Mouse (Mus musculus): ENCODE data around the gene Slc37a4. TPM values are rescaled to one million over a fixed set of nuclear protein-coding genes. Genes with fewer than 3 reads are reported as not detected.
"Not testable (repeated sequence)": the region's sequence is repeated elsewhere in the genome, so short reads cannot be mapped to it uniquely, and the experiment has no call there.

The Slc37a4 gene
- total RNA-seq, 4 experiments from 2014 or later, result 96.0 to 131 (median 127) TPM

DNA sequence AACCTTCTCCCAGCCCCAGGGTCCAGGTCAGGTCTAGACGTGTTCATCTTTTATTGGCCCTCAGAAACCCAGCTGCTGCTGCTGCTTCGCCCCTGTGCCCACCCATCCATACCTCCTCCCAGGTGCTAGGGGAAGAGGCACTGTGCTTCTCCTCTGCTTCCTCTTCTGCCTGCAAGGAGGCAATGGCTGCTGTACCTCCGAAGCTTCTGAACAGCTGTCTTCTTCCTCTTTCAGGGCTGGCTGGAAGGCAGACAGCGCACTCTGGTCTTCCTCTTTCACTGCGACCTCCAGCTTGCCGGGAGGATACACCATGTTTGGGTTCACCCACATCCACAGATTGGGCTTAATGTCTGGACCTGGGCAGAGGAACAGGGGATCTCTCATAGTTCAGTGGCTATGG is 39.1 kb downstream of the Slc37a4 start:
- no peak for DNase-seq (ENCODE audit: low spot score in 2 of 2)

DNA sequence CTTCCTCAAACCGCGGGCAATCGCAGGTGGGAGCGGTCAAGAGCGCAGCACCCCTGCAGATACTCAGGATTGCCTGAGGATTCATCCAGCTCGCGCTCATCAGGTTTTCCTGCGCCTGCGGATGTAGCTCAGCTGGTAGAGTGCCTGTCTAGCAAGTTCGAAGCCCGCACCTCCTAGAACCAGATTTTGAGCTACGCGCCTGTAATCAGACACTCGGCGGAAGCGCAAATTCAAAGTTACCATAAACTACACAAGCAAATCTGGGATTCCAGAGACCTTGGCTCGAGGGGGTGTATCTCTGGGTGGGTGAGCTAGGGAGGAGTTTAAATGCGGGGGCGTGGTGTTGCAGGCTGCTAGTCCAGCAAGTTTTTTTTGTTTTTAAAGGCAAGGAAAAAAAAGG is 44.3 kb downstream of the Slc37a4 start, which contains the start of gene Foxr1:
TSS of gene Foxr1 (minus strand) at position 176 of the 400 bp plus-strand sequence.
- no peak for DNase-seq (ENCODE audit: low spot score in 2 of 2)

DNA sequence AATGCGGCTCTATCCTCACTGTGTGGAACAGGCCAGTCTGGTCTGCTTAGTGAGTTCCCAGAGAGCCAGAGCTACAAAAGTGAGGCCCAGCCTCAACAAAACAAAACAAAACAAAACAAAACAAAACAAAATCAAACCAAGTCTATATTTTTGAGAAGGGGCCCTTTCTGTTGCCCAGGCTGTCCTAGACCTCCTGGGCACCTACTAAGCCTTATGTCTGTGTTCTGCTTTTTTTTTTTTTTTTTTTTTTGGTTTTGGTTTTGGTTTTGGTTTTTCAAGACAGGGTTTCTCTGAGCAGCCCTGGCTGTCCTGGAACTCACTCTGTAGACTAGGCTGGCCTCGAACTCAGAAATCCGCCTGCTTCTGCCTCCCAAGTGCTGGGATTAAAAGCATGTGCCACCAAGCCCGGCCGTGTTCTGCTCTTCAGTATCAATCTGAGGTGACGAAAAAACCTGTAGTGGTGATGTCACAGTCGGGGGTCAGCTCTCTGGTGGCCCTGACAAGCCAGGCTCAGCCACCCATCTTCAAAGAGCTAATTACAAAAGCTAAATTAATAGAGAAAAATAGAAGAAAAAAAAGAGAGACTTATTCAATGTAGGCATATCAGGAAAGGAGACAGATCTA is 47.9 kb downstream of the Slc37a4 start:
- DNase-seq (ENCODE audit: low spot score in 2 of 2), result not testable (repeated sequence)

DNA sequence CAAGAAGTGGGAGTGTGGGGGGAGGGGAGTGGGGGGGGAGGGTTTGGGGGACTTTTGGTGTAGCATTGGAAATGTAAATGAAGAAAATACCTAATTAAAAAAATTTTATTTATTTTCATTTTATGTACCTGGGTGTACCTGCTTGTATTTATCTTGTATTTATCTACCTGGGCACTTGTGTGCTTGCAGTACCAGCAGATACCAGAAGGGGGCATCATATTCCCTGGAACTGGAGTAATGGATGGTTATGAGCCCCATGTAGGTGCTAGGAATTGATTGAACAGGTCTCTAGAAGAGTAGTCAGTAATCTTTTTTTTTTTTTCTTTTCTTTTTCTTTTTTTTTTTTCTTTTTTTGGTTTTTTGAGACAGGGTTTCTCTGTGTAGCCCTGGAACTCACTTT is 53.7 kb downstream of the Slc37a4 start:
- no peak for DNase-seq (ENCODE audit: low spot score in 2 of 2)

Small RNA genes lying within 50 kb of the gene (microRNA-seq; reads per million reads assigned to microRNA genes)
- gene Mir7085, result 3.3 reads per million

Other genes with a start within 250 kb of the Slc37a4 start
- gene Cbl, start 162.8 kb upstream of the Slc37a4 start, total RNA-seq (2022), result 10 to 100 TPM in 1 of 4 experiments, 1 to 10 TPM in 3; 5.1 to 10.2 (median 7.3) TPM
- not detected for gene Ccdc153, start 156.2 kb upstream of the Slc37a4 start, total RNA-seq (2022)
- gene Pdzd3, start 145.4 kb upstream of the Slc37a4 start, total RNA-seq (2022), result 1 to 10 TPM in 1 of 4 experiments, under 1 TPM in 3; 0.56 to 1.0 (median 0.95) TPM
- gene Nlrx1, start 128.3 kb upstream of the Slc37a4 start, total RNA-seq (2022), result 10 to 100 TPM; 20.5 to 24.7 (median 22.6) TPM
- under 1 TPM; 0.12 to 0.70 (median 0.30) TPM for gene Abcg4, start 108.2 kb upstream of the Slc37a4 start, total RNA-seq (2022)
- gene Hinfp, start 91.2 kb upstream of the Slc37a4 start, total RNA-seq (2022), result 1 to 10 TPM; 4.5 to 9.6 (median 7.2) TPM
- gene C2cd2l, start 76.6 kb upstream of the Slc37a4 start, total RNA-seq (2022), result 10 to 100 TPM; 10.4 to 18.9 (median 15.2) TPM
- gene Dpagt1, start 70.8 kb upstream of the Slc37a4 start, total RNA-seq (2022), result 10 to 100 TPM; 10.9 to 14.8 (median 13.0) TPM
- gene H2afx, start 62.2 kb upstream of the Slc37a4 start, total RNA-seq (2022), result 10 to 100 TPM in 1 of 4 experiments, 1 to 10 TPM in 3; 7.8 to 10.3 (median 8.7) TPM
- 10 to 100 TPM; 24.2 to 26.1 (median 25.2) TPM for gene Hmbs, start 52.6 kb upstream of the Slc37a4 start, total RNA-seq (2022)
- gene Vps11, start 35.2 kb upstream of the Slc37a4 start, total RNA-seq (2022), result 10 to 100 TPM; 17.6 to 19.0 (median 18.3) TPM
- 10 to 100 TPM; 24.2 to 32.0 (median 25.9) TPM for gene Hyou1, start 17.4 kb upstream of the Slc37a4 start, total RNA-seq (2022)
- 100 to 1,000 TPM; 854 to 938 (median 914) TPM for gene Rps25, start 10.3 kb downstream of the Slc37a4 start, total RNA-seq (2022)
- 10 to 100 TPM; 17.5 to 23.0 (median 19.5) TPM for gene Trappc4, start 10.7 kb downstream of the Slc37a4 start, total RNA-seq (2022)
- gene Ccdc84, start 21.7 kb downstream of the Slc37a4 start, total RNA-seq (2022), result 1 to 10 TPM; 1.6 to 4.5 (median 3.4) TPM
- gene Foxr1, start 44.3 kb downstream of the Slc37a4 start, total RNA-seq (2022), result not detected
- gene Upk2, start 58.1 kb downstream of the Slc37a4 start, total RNA-seq (2022), result under 1 TPM in 2 of 4 experiments, not detected in 2; 0.29 to 0.54 TPM
- 10 to 100 TPM; 36.4 to 43.8 (median 41.7) TPM for gene Bcl9l, start 86.0 kb downstream of the Slc37a4 start, total RNA-seq (2022)
- gene Cxcr5, start 165.0 kb downstream of the Slc37a4 start, total RNA-seq (2022), result not detected
- 10 to 100 TPM; 71.3 to 85.3 (median 74.4) TPM for gene Ddx6, start 208.0 kb downstream of the Slc37a4 start, total RNA-seq (2022)